Mouse (Mus musculus): ENCODE data around the gene Gm49673. TPM values are rescaled to one million over a fixed set of nuclear protein-coding genes. Genes with fewer than 3 reads are reported as not detected.
"Not testable (repeated sequence)": the region's sequence is repeated elsewhere in the genome, so short reads cannot be mapped to it uniquely, and the experiment has no call there.

Gene Gm49673
- total RNA-seq, 2 experiments from 2014 or later = 0.24 TPM; not detected in 1

- peak; percentile 64 to 79 for DNase-seq (ENCODE audit: low spot score in 2 of 2)
Measured at GRCm38 (mm10) chr17:8046178-8046577, 101.4 kb downstream of the Gm49673 start.

- DNase-seq (ENCODE audit: low spot score in 2 of 2) = not testable (repeated sequence)
Measured at GRCm38 (mm10) chr17:8041197-8041596, 106.4 kb downstream of the Gm49673 start.

- not testable (repeated sequence) for DNase-seq (ENCODE audit: low spot score in 2 of 2)
Measured at GRCm38 (mm10) chr17:8039916-8040635, 107.5 kb downstream of the Gm49673 start.

- not testable (repeated sequence) for DNase-seq (ENCODE audit: low spot score in 2 of 2)
Measured at GRCm38 (mm10) chr17:8036976-8037375, 110.6 kb downstream of the Gm49673 start.

Other genes starting within 250 kb of the Gm49673 start
- 1 to 10 TPM; 3.9 to 4.7 TPM for gene Tagap, start 221.8 kb downstream of the Gm49673 start, total RNA-seq (2021)
- gene Rsph3a, start 202.2 kb downstream of the Gm49673 start, total RNA-seq (2021) = 10 to 100 TPM; 37.3 to 41.0 TPM
- gene Rnaset2a, start 309 bp upstream of the Gm49673 start, total RNA-seq (2021) = 1 to 10 TPM; 5.8 to 8.3 TPM
- gene Fgfr1op, start 17.7 kb upstream of the Gm49673 start, total RNA-seq (2021) = 10 to 100 TPM; 16.0 to 16.3 TPM
- not detected for gene Ccr6, start 88.3 kb upstream of the Gm49673 start, total RNA-seq (2021)
- gene Mpc1, start 135.1 kb upstream of the Gm49673 start, total RNA-seq (2021) = 100 to 1,000 TPM; 165 to 175 TPM
- 10 to 100 TPM; 55.7 to 58.9 TPM for gene Sft2d1, start 163.3 kb upstream of the Gm49673 start, total RNA-seq (2021)
- 10 to 100 TPM; 12.2 to 13.6 TPM for gene Prr18, start 189.7 kb upstream of the Gm49673 start, total RNA-seq (2021)
- under 1 TPM; 0.64 to 0.88 TPM for gene T2, start 208.2 kb upstream of the Gm49673 start, total RNA-seq (2021)

Data from layer of hippocampus, postnatal 14 days (tissue).